Mouse (Mus musculus) gastrocnemius, postnatal 25 days (tissue): ENCODE measurements at regions not wholly inside any gene's neighbourhood (a gene's known extent, or its start where the extent isn't known, plus 50 kb on each side); places are given as distances from the start of the nearest gene placed in this dataset.

Experiments
- DNase-seq: peaks from one replicate; pipeline ENCODE4 v3.0.0; 2022

GRCm38 (mm10) chr13:111940796-111941513 is 132.2 kb upstream of the Map3k1 start:
- DNase-seq, result no peak

DNA sequence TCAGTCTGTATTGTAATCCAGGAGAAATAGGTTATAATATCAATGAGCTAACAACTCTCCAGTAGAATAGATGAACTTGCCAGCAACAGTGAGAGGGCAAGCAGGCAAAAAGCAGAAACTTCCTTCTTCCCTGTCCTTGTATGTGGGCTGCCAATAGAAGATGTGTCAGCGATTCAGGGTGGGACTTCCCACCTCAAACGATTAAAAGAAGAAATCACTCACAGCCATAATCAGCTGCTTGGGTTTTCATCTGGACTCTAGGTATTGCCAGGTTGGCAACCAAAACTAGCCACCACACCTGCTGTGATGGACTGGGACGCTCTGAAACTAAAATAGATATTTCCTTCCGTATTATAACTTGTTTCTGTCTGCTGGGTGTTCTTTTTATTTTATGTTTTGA is 133.2 kb upstream of the Map3k1 start:
- DNase-seq, result no peak

DNA sequence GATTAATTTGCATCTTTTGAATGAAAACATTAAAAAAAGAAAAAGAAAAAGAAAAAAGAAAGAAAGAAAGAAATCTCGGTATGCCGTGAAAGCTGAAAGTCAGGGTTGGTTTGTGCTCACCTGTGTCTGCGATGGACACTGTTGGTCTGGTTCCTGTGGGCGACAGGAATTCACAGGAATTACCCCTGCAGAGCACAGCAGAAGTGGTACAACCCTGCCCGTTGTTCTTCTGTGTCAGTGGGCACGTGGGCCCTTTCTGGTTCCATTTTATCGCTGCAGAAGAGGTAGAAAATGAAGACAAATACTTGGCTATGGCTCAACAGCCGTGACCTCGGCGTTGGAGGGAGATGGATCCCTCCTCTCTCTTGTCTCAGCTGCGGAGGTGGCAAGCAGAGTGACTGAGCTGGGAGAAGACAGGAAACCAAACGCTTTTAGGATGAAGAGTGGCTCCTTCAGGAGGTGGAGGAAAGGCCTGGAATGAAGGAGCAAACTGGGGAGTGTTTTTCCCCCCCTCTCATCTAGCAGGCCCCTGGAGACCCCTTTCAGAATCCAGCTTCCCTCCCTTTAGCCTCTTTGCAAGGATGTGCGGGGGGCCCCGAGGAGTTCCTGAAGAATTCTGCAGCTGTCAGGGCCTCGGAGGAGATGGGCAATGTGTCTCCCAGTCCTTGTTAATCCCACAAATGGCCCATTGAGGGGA is 134.7 kb upstream of the Map3k1 start:
- DNase-seq, result no peak

DNA sequence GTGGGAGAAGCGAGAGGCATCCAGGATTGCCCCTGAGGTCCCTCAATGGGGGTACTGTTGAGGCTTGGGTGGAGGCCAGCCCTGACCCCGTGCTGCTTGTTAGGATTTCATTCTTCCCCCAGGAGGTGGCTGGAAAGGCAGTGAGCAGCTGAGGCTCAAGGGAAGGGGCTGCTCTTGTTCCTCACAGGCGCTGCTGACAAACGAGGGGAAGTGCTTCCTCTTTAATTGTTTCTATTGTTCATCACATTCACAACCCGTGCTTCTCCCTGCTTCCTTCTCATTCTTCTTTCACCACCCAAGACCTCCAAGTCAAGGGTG is 135.3 kb upstream of the Map3k1 start:
- no peak for DNase-seq

DNA sequence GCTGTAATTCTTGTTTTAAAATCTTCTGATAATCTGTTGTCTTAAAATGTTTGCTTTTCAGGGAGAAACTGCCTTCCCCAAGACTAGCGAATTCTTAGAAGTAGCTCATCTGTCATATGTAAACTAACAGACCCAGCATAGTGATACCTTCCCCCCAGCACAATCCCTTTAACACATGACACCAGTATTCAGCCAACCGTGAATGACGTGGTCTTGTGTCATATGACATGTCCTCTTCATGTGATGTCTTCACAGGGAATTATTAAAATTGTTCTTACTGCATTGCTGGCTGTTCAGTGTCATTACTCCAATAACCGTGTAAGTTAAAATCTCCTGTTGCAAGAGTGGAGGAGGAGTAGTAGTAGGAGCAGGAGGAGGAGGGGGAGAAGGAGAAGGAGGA is 137.5 kb upstream of the Map3k1 start:
- no peak for DNase-seq

DNA sequence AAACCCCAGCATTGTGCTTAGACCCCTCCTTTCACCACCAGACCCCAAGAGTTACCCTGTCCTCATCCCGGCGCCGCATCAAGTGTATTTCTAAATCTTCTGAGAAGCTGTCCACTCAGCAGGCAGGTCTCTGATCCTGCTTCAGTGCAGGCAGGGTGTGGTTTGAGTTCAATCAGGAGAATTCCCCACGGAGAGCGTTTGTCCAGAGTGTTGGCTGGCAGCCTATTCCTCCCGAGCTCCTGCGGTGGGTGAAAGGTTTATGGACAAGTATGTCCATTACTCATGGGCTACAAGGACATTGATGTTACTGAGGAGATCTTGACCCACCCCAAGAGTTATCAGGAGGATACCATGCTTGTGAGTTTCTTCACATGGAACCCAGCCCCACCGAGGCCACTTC is 138.0 kb upstream of the Map3k1 start:
- DNase-seq, result no peak

DNA sequence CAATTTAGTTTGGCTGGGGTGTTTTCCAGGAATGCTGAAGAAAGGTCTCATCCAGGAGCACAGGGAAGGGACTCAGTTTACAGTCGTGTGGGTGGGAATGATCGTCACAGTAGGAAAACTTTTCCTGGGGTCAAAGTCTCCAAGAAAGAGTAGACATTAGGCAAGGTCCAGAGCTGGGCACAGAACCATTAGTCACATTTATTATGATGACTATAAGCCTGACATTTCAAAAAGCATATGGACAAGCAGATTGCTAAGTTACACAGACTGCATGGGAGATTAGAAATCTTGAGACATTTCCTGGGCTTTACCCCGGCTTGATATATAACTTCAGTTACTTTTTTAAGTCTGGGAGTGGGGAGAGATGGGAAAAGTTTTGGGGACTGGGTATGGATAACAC is 139.6 kb upstream of the Map3k1 start:
- no peak for DNase-seq

- no peak for DNase-seq
These were observed 141.2 kb upstream of the Map3k1 start for GRCm38 (mm10) chr13:111950042-111950441.

GRCm38 (mm10) chr13:111953860-111954519 is 145.2 kb upstream of the Map3k1 start:
- no peak for DNase-seq

GRCm38 (mm10) chr13:111954520-111954884 is 145.7 kb upstream of the Map3k1 start:
- peak; percentile 35 for DNase-seq

GRCm38 (mm10) chr13:111957118-111957517 is 148.3 kb upstream of the Map3k1 start:
- DNase-seq, result no peak

- DNase-seq, result no peak
These were observed 149.0 kb upstream of the Map3k1 start for GRCm38 (mm10) chr13:111957674-111958273.

DNA sequence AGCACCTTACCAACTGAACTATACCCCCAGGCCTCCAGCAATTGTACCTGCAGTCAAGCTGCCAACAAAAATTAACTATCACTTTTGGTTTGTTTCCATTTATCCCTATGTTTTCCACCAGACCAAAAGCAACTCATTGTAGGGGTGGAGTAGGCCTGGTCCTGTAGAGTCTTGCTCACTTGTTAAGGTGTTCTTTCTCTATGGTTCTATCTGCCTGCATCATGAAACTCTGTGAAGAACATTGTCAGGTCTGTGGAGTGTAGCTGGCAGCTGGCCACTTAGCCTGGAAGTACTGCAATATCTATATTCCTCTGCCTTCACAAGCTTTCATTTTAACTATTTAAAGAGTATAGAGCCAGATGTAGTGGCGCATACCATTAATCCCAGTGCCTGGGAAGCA is 149.6 kb upstream of the Map3k1 start:
- no peak for DNase-seq

- DNase-seq, result no peak
These were observed 151.2 kb upstream of the Map3k1 start for GRCm38 (mm10) chr13:111960036-111960435.

GRCm38 (mm10) chr13:111961423-111961822 is 152.6 kb upstream of the Map3k1 start:
- DNase-seq, result no peak

DNA sequence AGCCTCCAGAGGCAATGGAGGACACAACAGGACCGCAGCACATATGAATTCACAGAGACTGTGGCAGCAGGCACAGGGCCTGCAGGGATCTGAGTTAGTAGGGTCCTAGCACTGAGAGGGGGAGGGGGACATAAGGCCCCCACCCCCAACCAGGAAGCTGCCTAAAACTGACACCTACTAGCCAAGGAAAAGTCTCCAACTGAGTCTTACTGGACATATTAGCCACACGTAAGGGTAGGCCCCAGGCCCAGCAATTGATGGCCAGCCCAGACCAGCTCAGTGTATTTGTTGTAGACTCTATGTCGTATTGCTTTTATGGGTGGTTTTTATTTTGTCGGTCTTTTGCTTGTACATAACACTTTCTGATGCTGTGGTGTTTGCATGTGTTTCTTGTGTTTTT is 153.4 kb upstream of the Map3k1 start:
- no peak for DNase-seq

- no peak for DNase-seq
These were observed 157.3 kb upstream of the Map3k1 start for GRCm38 (mm10) chr13:111966113-111966512.

GRCm38 (mm10) chr13:111966627-111967026 is 157.8 kb upstream of the Map3k1 start:
- no peak for DNase-seq

- no peak for DNase-seq
These were observed 159.4 kb upstream of the Map3k1 start for GRCm38 (mm10) chr13:111968197-111968596.

GRCm38 (mm10) chr13:111974282-111974681 is 165.5 kb upstream of the Map3k1 start:
- DNase-seq, result no peak

GRCm38 (mm10) chr13:111975549-111975948 is 166.8 kb upstream of the Map3k1 start:
- no peak for DNase-seq

DNA sequence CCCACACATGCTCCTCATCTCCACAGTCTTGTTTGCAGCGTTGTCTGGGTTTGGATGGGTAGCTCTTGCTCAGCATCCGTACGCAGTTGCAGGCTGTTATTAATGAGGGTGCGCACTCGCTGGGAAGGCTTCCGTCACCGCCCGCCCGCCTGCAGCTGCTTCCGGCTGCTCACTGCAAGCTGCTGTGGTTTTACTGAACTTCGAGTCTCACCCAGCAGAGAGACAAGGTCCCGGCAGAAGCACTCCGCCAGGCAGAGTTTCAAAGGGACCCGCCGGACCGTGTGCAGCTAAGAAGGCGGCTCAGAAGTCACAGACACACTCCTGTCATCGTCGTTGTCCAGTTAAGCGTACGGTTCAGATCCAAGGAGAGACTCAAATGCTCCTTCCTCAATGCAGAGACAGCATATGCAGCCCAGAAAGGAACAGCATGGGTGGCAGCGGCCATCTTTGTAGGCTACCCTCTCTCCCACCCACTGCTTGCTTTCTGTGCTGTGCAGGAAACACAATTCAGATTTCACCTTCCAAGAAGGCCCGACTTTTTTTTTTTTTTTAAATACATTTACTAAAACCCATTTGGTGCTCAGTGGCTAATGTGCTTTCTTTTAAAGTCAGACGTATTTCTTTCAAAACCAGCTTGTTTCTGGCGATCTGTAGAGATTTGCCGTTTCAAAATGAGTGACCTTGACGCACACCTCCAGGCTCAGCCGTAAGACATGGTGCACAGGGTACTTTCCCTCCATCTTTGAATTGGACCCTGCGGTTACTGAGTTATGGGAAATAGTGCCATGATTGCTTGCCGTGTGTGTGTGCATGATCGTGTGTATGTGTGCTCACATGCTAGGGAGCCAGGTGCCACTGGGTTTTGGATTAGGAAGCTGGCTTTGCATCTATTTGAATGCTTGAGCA is 169.2 kb upstream of the Map3k1 start:
- DNase-seq, result peak; percentile 37
